In genomic region chr6:100311167-100311566, GRCm38 (mm10) we compare ENCODE assay signal across 25 mouse cellular contexts.
"Had no signal": no experiment of that assay in that cellular context is flagged by ENCODE, and none has a peak within 500 bp of the region (broad histone marks: within the 10 kb centered on the region; RNA-seq: fewer than 3 reads in every experiment).

No protein-coding gene starts in this region.

- DNase-seq: gastrocnemius, postnatal 10 days; gastrocnemius, postnatal 25 days; heart, adult 18-20 months; heart, postnatal 10 days; heart, postnatal 4 days; kidney, adult 18-20 months; kidney, adult 8-10 months; kidney, postnatal 10 days; kidney, postnatal 25 days; kidney, postnatal 4 days; left cerebral cortex, postnatal 4 days; liver, embryonic 13.5 days had no signal

- ATAC-seq: hindbrain, embryonic 16.5 days; inflammation-experienced regulatory T-cells, adult 6 months; intestine, embryonic 15.5 days; intestine, postnatal 0 days had no signal

- H3K4me3 ChIP-seq: heart, embryonic 10.5 days; heart, embryonic 12.5 days; hindbrain, embryonic 10.5 days; hindbrain, embryonic 12.5 days; intestine, embryonic 15.5 days; layer of hippocampus, adult 2 months; limb, embryonic 13.5 days; limb, embryonic 15.5 days; liver, embryonic 13.5 days; liver, embryonic 15.5 days had no signal

- H3K27me3 ChIP-seq: hindbrain, embryonic 12.5 days; intestine, embryonic 15.5 days; limb, embryonic 13.5 days; limb, embryonic 15.5 days; liver, embryonic 13.5 days; liver, embryonic 15.5 days had no signal

- H3K4me1 ChIP-seq: heart, embryonic 12.5 days; hindbrain, embryonic 12.5 days; intestine, embryonic 15.5 days; limb, embryonic 13.5 days; limb, embryonic 15.5 days; liver, embryonic 13.5 days; liver, embryonic 15.5 days had no signal

- H3K27ac ChIP-seq: heart, embryonic 10.5 days; hindbrain, embryonic 10.5 days; hindbrain, embryonic 12.5 days; hindbrain, embryonic 14.5 days; intestine, embryonic 15.5 days; layer of hippocampus, adult 2 months; limb, embryonic 13.5 days; limb, embryonic 15.5 days; liver, embryonic 13.5 days; liver, embryonic 15.5 days had no signal
